Comparison of ENCODE assay signal across 9 mouse cellular contexts in the genomic region with DNA sequence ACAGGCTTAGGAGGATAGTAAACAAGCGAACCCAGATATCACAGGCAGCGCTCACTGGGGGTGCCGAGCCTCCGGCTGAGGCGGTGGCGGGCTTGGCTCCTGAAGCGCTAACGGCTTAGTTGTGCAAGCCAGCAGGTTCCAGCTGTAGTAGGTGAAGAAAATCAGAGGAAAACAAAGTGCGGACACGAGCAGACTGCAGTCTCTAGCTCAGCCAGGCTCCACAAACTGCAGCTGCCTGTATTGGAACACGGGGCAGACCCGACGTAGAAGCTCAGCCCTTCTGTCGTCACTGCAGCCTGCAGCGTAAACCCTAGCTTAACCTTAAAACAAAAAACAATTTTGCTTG. TPM values are rescaled to one million over a fixed set of nuclear protein-coding genes. Genes with fewer than 3 reads are reported as not detected.
DNase-seq lines count a peak whose midpoint lies in the region; ATAC-seq lines count a peak whose summit lies in the region.
"Had no signal": no experiment of that assay in that cellular context is flagged by ENCODE, and none has a peak within 500 bp of the region (broad histone marks: within the 10 kb centered on the region; RNA-seq: fewer than 3 reads in every experiment).

No protein-coding gene starts in this region.

- H3K4me1 ChIP-seq in hindbrain, embryonic 13.5 days (replicated peaks): no peaks in the 10 kb centered on the region; the same call in 1 of the 2 replicates
- no peaks in the 10 kb centered on the region for H3K4me1 ChIP-seq in liver, embryonic 13.5 days (replicated peaks)
- H3K4me1 ChIP-seq in stomach, embryonic 16.5 days (ENCODE audit: control insufficient read depth, insufficient read depth, low read length): no peaks in the 10 kb centered on the region

- H3K4me3 ChIP-seq in hindbrain, embryonic 13.5 days: peak overlapping the region; percentile 30
- 0 out of 2 replicates have a peak overlapping the region, but pooled peaks have one; percentile 19 for H3K4me3 ChIP-seq in liver, embryonic 13.5 days (replicated peaks)
- H3K4me3 ChIP-seq in stomach, embryonic 16.5 days (replicated peaks; ENCODE audit: low read length): peak overlapping the region; percentile 27

- H3K27me3 ChIP-seq in hindbrain, embryonic 13.5 days: no peaks in the 10 kb centered on the region
- no peaks in the 10 kb centered on the region for H3K27me3 ChIP-seq in liver, embryonic 13.5 days
- no peaks in the 10 kb centered on the region for H3K27me3 ChIP-seq in stomach, embryonic 16.5 days (ENCODE audit: control insufficient read depth, insufficient read depth, low read length)

- peak overlapping the region; percentile 58; the same call in 1 of the 2 replicates for H3K9ac ChIP-seq in hindbrain, embryonic 13.5 days
- H3K9ac ChIP-seq in liver, embryonic 13.5 days: no peak overlapping the region
- H3K9ac ChIP-seq in stomach, embryonic 16.5 days (ENCODE audit: low read length): 0 out of 2 replicates have a peak overlapping the region, but pooled peaks have one; percentile 38

- no peaks in the 10 kb centered on the region for H3K36me3 ChIP-seq in hindbrain, embryonic 13.5 days
- H3K36me3 ChIP-seq in liver, embryonic 13.5 days: no peaks in the 10 kb centered on the region
- H3K36me3 ChIP-seq in stomach, embryonic 16.5 days (ENCODE audit: control insufficient read depth, insufficient read depth, low read length): no peaks in the 10 kb centered on the region

- WGBS in hindbrain, embryonic 13.5 days: 12% methylated on average over 15 of the region's 15 CpGs
- WGBS in liver, embryonic 13.5 days (ENCODE audit: insufficient replicate concordance): 14% methylated on average over 15 of the region's 15 CpGs
- WGBS in stomach, embryonic 16.5 days: 8% methylated on average over 15 of the region's 15 CpGs

- ATAC-seq in hindbrain, embryonic 13.5 days (ENCODE audit: low FRiP score): peak; percentile 44; the same call in 1 of the 2 replicates
- no peak for ATAC-seq in liver, embryonic 13.5 days (ENCODE audit: low read depth)
- peak; percentile 65; the same call in 1 of the 2 replicates for ATAC-seq in stomach, embryonic 16.5 days (ENCODE audit: insufficient read depth, low FRiP score)

- peak overlapping the region; percentile 54 for H3K4me2 ChIP-seq in hindbrain, embryonic 13.5 days
- H3K4me2 ChIP-seq in liver, embryonic 13.5 days: peak overlapping the region; percentile 37
- H3K4me2 ChIP-seq in stomach, embryonic 16.5 days (ENCODE audit: low read depth, low read length): peak overlapping the region; percentile 48

- H3K27ac ChIP-seq in hindbrain, embryonic 13.5 days: no peak overlapping the region
- no peak overlapping the region for H3K27ac ChIP-seq in liver, embryonic 13.5 days
- H3K27ac ChIP-seq in stomach, embryonic 16.5 days (ENCODE audit: low read length): peak overlapping the region; percentile 14; the same call in 1 of the 2 replicates

- DNase-seq in adrenal gland, postnatal 14 days: peak; percentile 31
- DNase-seq in adrenal gland, adult 8-10 months: no peak
- peak; percentile 26 to 31 for DNase-seq in right cerebral cortex, adult 2 months (ENCODE audit: low spot score in 2 of 2)
- no peak for DNase-seq in right cerebral cortex, postnatal 36 days (ENCODE audit: low spot score in 2 of 2)
- DNase-seq in liver, embryonic 13.5 days: no peak
- no peak for DNase-seq in layer of hippocampus, adult 9-11 months

- H3K9me3 ChIP-seq in hindbrain, embryonic 13.5 days: peaks cover 6% of the 10 kb centered on the region; the same call in 1 of the 2 replicates
- 0 out of 2 replicates have a peak, but pooled peaks cover 5% of the 10 kb centered on the region for H3K9me3 ChIP-seq in liver, embryonic 13.5 days (replicated peaks)
- peaks cover 6% of the 10 kb centered on the region; the same call in 1 of the 2 replicates for H3K9me3 ChIP-seq in stomach, embryonic 16.5 days (replicated peaks; ENCODE audit: control insufficient read depth, low read length)

RNA-seq across cellular contexts. Expression of a gene that starts 4.5 kb away (rescaled TPM):
- total RNA-seq in adrenal gland, postnatal 14 days (2021): not detected in 2 replicates
- total RNA-seq in adrenal gland, adult 8-10 months (2022): not detected
- polyA plus RNA-seq in hindbrain, embryonic 13.5 days (2015; fragmentation: Nextera tagmentation; extraction: Ambion mirVana): not detected in 2 replicates
- polyA plus RNA-seq in liver, embryonic 13.5 days (2015; fragmentation: Nextera tagmentation; extraction: Ambion mirVana): not detected in 2 replicates
- not detected in 2 replicates for polyA plus RNA-seq in stomach, embryonic 16.5 days (2015; fragmentation: Nextera tagmentation; extraction: Ambion mirVana)
- total RNA-seq: left cerebral cortex, postnatal 10 days had no signal

Comparison
In these comparisons a context has a peak if more than half of its experiments do, and no peak if none do; other contexts are left out.
1. DNase-seq: peak in adrenal gland, postnatal 14 days (single experiment) and right cerebral cortex, adult 2 months (2 of 2); none in adrenal gland, adult 8-10 months (single experiment), right cerebral cortex, postnatal 36 days (0 of 2), liver, embryonic 13.5 days (single experiment) and layer of hippocampus, adult 9-11 months (single experiment).
2. Peak in every context shown above with its lines, with median percentiles within 50 percentile points of each other: H3K4me2 ChIP-seq and H3K4me3 ChIP-seq.